Mouse (Mus musculus): Measurements from ENCODE around the gene Rbm28.
"Not testable (repeated sequence)": the region's sequence is repeated elsewhere in the genome, so short reads cannot be mapped to it uniquely, and the experiment has no call there.

The Rbm28 gene

GRCm38 (mm10) chr6:29195846-29196698 is 31.3 kb upstream of the Rbm28 start:
- in situ Hi-C loops (cut with MboI, MseI) = no loop called here

GRCm38 (mm10) chr6:29195146-29195545 is 30.3 kb upstream of the Rbm28 start:
- in situ Hi-C loops (cut with MboI, MseI) = no loop called here

DNA sequence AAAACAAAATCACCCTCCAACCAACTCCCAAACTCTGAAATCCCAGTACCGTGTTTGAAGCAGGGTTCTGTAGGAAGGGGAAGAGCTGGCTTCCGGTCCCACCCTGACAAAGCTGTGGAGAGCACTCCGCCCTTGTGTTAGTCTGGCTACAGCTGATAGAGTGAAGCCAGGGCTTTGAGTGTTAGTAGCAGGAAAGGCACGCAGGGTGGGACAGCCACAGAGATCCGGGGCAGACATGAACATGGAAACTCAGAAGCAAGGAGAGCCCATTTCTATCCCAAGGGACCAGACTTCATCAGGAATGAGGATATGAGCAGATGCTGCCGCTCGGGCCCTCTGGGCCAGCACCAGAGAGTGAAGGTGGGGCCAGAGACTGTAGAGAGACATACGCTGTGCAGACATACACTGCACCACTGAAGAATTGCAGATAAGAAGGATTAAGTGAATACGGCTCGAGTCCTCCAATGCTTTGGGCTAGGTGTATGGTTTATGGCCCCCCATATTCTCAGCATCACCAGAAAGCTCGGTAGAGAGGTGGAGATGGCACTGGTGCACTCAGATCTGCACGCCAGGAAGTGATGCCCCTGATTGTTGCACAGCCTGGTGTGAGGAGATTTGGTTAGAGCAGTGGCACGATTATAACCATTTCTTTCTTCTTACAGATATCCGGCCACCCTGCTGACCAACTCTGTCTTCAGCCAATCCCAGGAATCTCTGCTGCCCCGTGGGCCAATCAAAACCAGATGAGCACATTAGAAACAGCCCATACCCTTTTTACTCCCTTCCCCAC is 29.4 kb upstream of the Rbm28 start:
- in situ Hi-C loops (cut with MboI, MseI) = no loop called here

DNA sequence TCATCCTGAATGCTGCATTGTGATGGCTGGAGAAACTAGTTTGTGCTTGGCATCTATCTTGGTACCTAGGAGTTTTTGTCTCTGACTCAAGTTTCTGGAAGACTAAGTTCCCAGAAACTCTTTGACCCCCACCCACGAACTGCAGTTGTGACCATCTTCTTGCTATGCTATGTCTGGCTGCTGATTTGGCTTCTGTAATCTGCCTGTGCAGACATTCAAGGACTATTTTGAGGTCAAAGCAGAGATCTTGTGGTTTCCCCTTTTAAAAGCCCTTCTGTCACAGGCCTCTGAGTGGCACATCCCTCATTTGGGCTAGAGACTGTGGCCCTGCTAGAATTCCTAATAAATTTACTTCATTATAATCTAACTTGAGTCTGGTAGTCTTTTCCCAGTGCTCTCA is 23.1 kb upstream of the Rbm28 start:
- in situ Hi-C loops (cut with MboI, MseI) = no loop called here

DNA sequence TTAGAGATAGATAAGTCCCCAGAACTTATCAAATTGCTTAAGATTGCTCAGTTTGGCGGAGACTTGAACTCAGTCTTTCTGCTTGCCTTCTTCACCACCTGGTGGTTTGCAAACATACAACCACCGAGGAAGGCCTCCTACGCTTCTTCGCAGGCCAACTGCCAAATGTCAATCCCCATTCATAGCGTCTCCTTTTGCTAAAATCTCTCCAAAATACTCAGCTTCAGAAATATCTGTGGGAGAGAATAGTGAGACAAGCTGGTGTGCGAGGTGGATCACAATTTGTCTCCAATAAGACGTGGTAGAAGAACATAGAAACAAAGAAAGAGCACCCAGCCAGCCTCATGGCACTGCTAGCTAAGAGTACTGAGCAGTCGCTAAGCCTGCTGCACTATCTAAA is 15.0 kb upstream of the Rbm28 start:
- in situ Hi-C loops (cut with MboI, MseI) = no loop called here

GRCm38 (mm10) chr6:29178888-29179658 is 14.3 kb upstream of the Rbm28 start, which contains the start of gene Prrt4:
Gene Prrt4, minus strand, starts transcription at chr6:29179584.
- in situ Hi-C loops (cut with MboI, MseI) = no loop called here

DNA sequence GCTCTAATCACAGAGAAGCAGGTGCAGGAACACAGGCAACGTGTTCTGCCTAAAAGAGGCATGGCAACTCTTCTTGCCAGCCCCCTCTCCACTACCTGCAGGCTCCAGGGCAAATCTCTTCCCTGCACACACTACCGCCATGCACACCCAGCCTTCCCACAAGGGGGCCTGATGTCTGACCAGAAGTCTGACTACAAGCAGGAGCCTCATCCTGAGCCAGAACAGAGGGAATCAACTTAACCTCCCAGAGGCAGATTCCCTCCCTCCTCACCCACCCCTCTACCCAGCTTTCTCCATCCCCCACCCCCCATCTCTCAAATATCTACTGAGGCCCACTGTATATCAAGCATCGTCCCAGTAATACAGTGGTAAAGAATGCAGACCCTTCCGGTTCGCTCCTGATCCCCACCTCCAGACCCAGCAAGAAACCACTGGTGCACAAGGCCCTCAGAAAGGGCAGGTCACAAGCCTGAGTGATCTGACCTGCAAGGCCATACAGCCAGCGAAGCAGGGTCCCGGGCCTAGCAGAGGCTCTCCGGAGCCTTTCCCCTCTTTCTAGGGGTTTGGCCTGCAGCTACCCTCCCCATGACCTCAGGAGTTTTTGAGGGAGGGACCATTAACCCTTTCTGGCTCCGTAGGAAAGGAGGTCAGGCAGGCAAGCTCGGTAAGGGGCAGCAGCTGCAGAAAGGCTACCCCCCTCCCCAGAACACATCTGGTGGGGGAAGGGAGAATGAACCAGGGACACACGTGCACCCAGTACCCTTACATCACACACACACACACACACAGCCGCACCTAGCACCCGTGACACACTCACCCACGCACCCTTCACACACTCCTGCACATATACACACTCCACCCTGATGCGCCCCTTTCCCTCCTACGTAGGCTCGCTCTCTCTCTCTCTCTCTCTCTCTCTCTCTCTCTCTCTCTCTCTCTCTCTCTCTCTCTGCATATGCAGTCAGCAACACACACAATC is 13.4 kb upstream of the Rbm28 start:
- in situ Hi-C loops (cut with MboI, MseI) = no loop called here

DNA sequence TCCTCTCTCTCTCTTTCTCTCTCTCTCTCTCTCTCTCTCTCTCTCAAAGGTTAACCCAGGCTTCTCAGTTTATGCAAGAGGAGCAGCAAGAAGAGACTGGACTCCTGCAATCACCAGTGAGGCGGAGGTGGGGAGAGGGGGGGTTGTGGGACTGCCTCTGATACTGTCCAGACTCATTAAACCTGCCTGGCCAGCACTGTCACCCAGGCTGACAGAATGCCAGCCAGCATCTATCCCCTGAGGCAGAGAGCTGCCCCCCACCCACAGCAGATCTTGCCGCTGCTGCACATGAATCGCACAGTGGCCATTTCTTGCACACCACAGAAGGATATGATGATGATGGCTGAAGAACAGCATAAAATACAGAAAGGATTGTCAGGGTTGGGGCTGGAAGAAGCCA is 10.3 kb upstream of the Rbm28 start:
- in situ Hi-C loops (cut with MboI, MseI) = no loop called here

GRCm38 (mm10) chr6:29174368-29174767 is 9.6 kb upstream of the Rbm28 start:
- in situ Hi-C loops (cut with MboI, MseI) = loop anchor here in 1 of 2 experiments (5.0 kb wide), 2 partner anchors 103 to 343 kb away; partner anchors contain the start of gene Fam71f2

- in situ Hi-C loops (cut with MboI, MseI) = loop anchor here in 1 of 2 experiments (5.0 kb wide), 2 partner anchors 106 to 346 kb away; partner anchors contain the start of gene Fam71f2
These were observed 6.2 kb upstream of the Rbm28 start for GRCm38 (mm10) chr6:29170952-29171388.

- in situ Hi-C loops (cut with MboI, MseI) = loop anchor here in 1 of 2 experiments (5.0 kb wide), 2 partner anchors 107 to 347 kb away; partner anchors contain the start of gene Fam71f2
These were observed 5.5 kb upstream of the Rbm28 start for GRCm38 (mm10) chr6:29170063-29170921.

- in situ Hi-C loops (cut with MboI, MseI) = loop anchor here (5.0 kb wide), 3 partner anchors 33 to 348 kb away; partner anchors contain the start of gene Fam71f2 (in 2 of the 2)
These were observed 4.9 kb upstream of the Rbm28 start for GRCm38 (mm10) chr6:29169675-29170062.

DNA sequence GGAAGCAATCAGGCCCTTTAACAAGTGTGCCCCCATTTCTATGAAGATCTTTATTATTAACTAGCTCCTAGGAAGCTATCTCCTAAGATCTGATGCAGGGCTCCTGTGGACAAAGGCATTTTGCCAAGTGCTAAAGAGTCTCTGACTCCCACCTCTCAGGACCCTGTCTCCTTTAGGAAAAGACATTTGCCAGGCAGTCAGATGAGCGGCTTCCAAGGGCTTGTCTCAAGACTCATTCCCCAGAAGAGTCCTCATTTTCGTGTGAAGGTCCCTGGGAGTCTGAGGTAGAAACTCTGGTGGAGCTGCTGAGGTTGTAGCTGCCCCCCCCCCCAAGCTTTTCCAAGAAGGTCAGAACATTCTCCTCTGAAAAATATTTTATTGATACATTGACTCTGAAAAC is 4.1 kb upstream of the Rbm28 start:
- in situ Hi-C loops (cut with MboI, MseI) = loop anchor here (5.0 kb wide), 2 partner anchors 33 to 108 kb away; partner anchors contain the start of gene Fam71f2 (in 1 of the 2)

GRCm38 (mm10) chr6:29166196-29166595 is 1.4 kb upstream of the Rbm28 start:
- in situ Hi-C loops (cut with MboI, MseI) = loop anchor here (5.0 kb wide), 2 partner anchors 36 to 111 kb away; partner anchors contain the start of gene Fam71f2 (in 1 of the 2)

GRCm38 (mm10) chr6:29161291-29161690 is 3.5 kb downstream of the Rbm28 start:
- in situ Hi-C loops (cut with MboI, MseI) = not testable (repeated sequence)

DNA sequence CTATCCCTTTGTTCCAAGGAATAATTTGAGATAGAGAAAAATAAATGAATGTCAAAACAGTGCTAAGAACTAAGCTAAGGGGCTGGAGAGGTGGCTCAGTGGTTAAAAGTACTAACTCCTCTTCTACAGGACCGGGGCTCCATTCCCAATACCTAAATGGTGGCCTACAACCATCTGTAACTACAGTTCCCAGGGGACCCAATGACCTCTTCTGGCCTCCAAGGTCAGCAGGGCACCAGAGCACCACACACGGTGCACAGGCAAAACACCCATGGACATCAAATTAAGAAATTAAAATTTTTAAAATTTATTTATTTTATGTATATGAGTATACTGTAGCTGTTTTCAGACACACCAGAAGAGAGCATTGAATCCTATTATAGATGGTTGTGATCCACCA is 4.0 kb downstream of the Rbm28 start:
- in situ Hi-C loops (cut with MboI, MseI) = no loop called here

GRCm38 (mm10) chr6:29156326-29156725 is 8.5 kb downstream of the Rbm28 start:
- in situ Hi-C loops (cut with MboI, MseI) = no loop called here

- in situ Hi-C loops (cut with MboI, MseI) = no loop called here
These were observed 14.8 kb downstream of the Rbm28 start for GRCm38 (mm10) chr6:29150001-29150400.

- in situ Hi-C loops (cut with MboI, MseI) = no loop called here
These were observed 17.3 kb downstream of the Rbm28 start for GRCm38 (mm10) chr6:29147407-29148010.
